Mouse (Mus musculus) hindbrain, embryonic 11.5 days (tissue): ENCODE data around the gene Fgfr2. TPM values are rescaled to one million over a fixed set of nuclear protein-coding genes. Genes with fewer than 3 reads are reported as not detected.
"Not testable (repeated sequence)": the region's sequence is repeated elsewhere in the genome, so short reads cannot be mapped to it uniquely, and the experiment has no call there.

ENCODE experiments used
- ATAC-seq: fragments of 200-750 bp; cut with Nextera tagmentation; 2 replicates; pipeline ENCODE4 v1.8.0; 2017; ENCODE audit warnings: mild to moderate bottlenecking, moderate TSS enrichment, moderate library complexity; ENCODE audit not compliant: low FRiP score
- DNase-seq: peaks from one replicate; pipeline ENCODE4 v3.0.0-alpha.2; 2015; ENCODE audit warnings: low spot score
- H3K27ac ChIP-seq: fragments of 300-500 bp; sonication (generic); 2 replicates; pipeline ENCODE4 v1.5.1; 2014; ENCODE audit warnings: mild to moderate bottlenecking, low read depth, low read length
- H3K27me3 ChIP-seq: fragments of 300-500 bp; sonication (generic); 2 replicates; pipeline ENCODE4 v1.6.1; 2014; ENCODE audit warnings: mild to moderate bottlenecking, low read length, moderate library complexity, mixed read lengths; ENCODE audit not compliant: control insufficient read depth, insufficient read depth
- H3K36me3 ChIP-seq: fragments of 300-500 bp; sonication (generic); 2 replicates; pipeline ENCODE4 v1.6.1; 2014; ENCODE audit warnings: mild to moderate bottlenecking, low read length, moderate library complexity, mixed read lengths; ENCODE audit not compliant: control insufficient read depth, insufficient read depth
- H3K4me1 ChIP-seq: fragments of 300-500 bp; sonication (generic); replicated peaks from 2 replicates; pipeline ENCODE4 v1.6.1; 2014; ENCODE audit warnings: low read length, mixed read lengths; ENCODE audit not compliant: control insufficient read depth, insufficient read depth
- H3K4me2 ChIP-seq: fragments of 300-500 bp; sonication (generic); replicated peaks from 2 replicates; pipeline ENCODE4 v1.6.1; 2014; ENCODE audit warnings: mild to moderate bottlenecking, low read depth, low read length
- H3K4me3 ChIP-seq: fragments of 300-500 bp; sonication (generic); 2 replicates; pipeline ENCODE4 v1.5.1; 2014; ENCODE audit warnings: low read depth, low read length
- H3K9ac ChIP-seq: fragments of 300-500 bp; sonication (generic); 2 replicates; pipeline ENCODE4 v1.6.1; 2014; ENCODE audit warnings: low read depth, low read length
- H3K9me3 ChIP-seq: fragments of 300-500 bp; sonication (generic); 2 replicates; pipeline ENCODE4 v1.6.1; 2016; ENCODE audit warnings: low read length; ENCODE audit not compliant: control insufficient read depth
- WGBS: fragments of 180-500 bp; shearing (Covaris S2); extraction: QIAGEN DNeasy Blood & Tissue Kit; methylation state at CpG from one replicate; pipeline ENCODE4 v1.1.7; 2014; 5-methylcytosine and 5-hydroxymethylcytosine counted together
- polyA plus RNA-seq: library from polyadenylated mRNA; unstranded; fragments of >200 nt; fragmentation: Nextera tagmentation; extraction: Ambion mirVana; gene quantifications from 2 replicates; pipeline ENCODE4 v1.2.1, GENCODE M21; 2014

The Fgfr2 gene
- polyA plus RNA-seq, 1 experiment from 2014 or later, result 71.3 TPM

- not testable (repeated sequence) for H3K9me3 ChIP-seq, H3K4me1 ChIP-seq, H3K4me3 ChIP-seq, ATAC-seq, H3K27me3 ChIP-seq, H3K27ac ChIP-seq, H3K9ac ChIP-seq, H3K36me3 ChIP-seq, H3K4me2 ChIP-seq, DNase-seq
- 82% methylated on average over 9 of the region's 9 CpGs for WGBS
Measured at GRCm38 (mm10) chr7:131057918-131058317, 2065.2 kb downstream of the Fgfr2 start.

GRCm38 (mm10) chr7:131054808-131055370 is 2068.3 kb downstream of the Fgfr2 start:
- ATAC-seq, result no peak
- no peaks in the 10 kb centered on the region for H3K36me3 ChIP-seq
- no peaks in the 10 kb centered on the region for H3K4me1 ChIP-seq
- H3K4me2 ChIP-seq, result no peak overlapping the region
- no peak overlapping the region for H3K9ac ChIP-seq
- H3K27ac ChIP-seq, result no peak overlapping the region
- peak; percentile 40 for DNase-seq
- H3K9me3 ChIP-seq, result no peaks in the 10 kb centered on the region
- no peak overlapping the region for H3K4me3 ChIP-seq
- no peaks in the 10 kb centered on the region for H3K27me3 ChIP-seq

DNA sequence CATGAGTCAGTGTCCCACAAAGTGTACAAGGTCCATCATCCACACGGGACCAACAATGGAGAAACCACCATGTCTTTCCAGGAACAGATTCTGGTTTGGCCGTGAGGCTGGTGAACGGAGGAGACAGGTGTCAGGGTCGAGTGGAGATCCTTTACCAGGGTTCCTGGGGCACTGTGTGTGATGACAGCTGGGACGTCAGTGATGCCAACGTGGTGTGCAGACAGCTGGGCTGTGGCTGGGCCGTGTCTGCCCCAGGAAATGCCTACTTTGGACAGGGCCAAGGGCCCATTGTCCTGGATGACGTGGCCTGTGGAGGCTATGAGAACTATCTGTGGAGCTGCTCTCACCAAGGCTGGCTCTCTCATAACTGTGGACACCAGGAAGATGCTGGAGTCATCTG is 2073.3 kb downstream of the Fgfr2 start:
- H3K9me3 ChIP-seq, H3K4me3 ChIP-seq, H3K27ac ChIP-seq, H3K4me1 ChIP-seq, H3K9ac ChIP-seq, H3K4me2 ChIP-seq, ATAC-seq, DNase-seq, H3K36me3 ChIP-seq, H3K27me3 ChIP-seq: not testable (repeated sequence)
- WGBS, result 86% methylated on average over 8 of the region's 8 CpGs

DNA sequence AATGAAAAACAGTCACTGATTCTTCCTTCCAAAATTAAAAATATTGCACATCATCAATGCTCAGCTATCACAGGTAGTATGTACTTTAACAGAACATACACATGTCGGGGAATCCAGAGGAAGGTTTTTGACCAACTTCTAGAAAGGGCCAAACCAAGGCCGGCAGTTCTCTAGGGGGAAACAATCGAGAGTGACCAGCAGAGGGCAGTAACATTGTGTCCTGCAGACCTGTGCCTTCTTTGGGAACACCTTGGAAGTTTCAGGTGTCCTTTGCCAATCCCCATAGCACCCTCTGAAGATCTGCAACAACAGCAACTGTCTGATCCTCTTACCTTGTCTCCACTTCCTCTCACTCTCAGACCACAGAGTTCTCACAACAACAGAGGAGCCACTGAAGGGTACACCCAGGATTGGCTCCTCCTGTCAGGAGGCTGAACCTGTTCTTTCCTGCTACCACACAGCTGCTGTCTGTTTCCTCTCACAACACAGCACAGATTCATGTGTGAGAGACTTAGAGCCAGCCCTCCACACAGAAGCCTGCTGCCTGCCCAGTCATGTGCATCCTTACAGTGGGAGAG is 2077.8 kb downstream of the Fgfr2 start:
- H3K9ac ChIP-seq, H3K4me3 ChIP-seq, H3K36me3 ChIP-seq, ATAC-seq, H3K4me2 ChIP-seq, H3K4me1 ChIP-seq, H3K27me3 ChIP-seq, H3K9me3 ChIP-seq, H3K27ac ChIP-seq: not testable (repeated sequence)
- WGBS, result 42% methylated on average over 3 of the region's 3 CpGs
- peak; percentile 13 for DNase-seq

- ATAC-seq, result no peak
- no peak overlapping the region for H3K4me3 ChIP-seq
- WGBS, result 84% methylated on average over 1 of the region's 1 CpGs
Measured at GRCm38 (mm10) chr7:131042657-131043056, 2080.5 kb downstream of the Fgfr2 start.

GRCm38 (mm10) chr7:131040760-131041159 is 2082.4 kb downstream of the Fgfr2 start:
- not testable (repeated sequence) for ATAC-seq, H3K4me1 ChIP-seq, H3K9ac ChIP-seq, H3K4me3 ChIP-seq, H3K36me3 ChIP-seq, H3K9me3 ChIP-seq, H3K27me3 ChIP-seq, H3K27ac ChIP-seq, H3K4me2 ChIP-seq, DNase-seq
- 90% methylated on average over 8 of the region's 8 CpGs for WGBS

More at GRCm38 (mm10) chr7:131042657-131043056, 2080.5 kb downstream of the Fgfr2 start:
- Histone ChIP-seq H3K27me3 (no peaks in the 10 kb centered on the region), H3K27ac (no peak overlapping the region), H3K9me3 (no peaks in the 10 kb centered on the region), H3K36me3 (no peaks in the 10 kb centered on the region), H3K9ac (no peak overlapping the region), H3K4me2 (no peak overlapping the region), H3K4me1 (no peaks in the 10 kb centered on the region)
- DNase-seq, result peak; percentile 3

DNA sequence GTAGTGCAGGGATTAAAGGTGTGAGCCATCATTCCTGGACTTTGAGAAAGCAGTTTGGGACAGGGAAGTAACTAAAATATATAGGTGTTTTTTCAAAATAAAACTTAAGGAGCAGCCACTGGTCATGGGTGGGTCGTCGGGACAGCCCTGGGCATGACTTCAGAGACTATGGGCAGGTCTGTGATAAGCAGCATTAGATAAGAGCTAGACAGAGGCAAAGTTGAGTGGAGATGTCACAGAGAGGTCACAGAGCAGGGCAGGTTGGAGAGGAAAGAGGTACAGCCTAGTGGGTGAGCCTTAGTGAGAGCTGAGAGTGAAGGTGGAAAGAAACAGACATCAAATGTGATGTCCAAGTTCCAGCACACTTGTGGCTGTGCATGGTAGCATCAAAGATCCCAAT is 2086.1 kb downstream of the Fgfr2 start:
- no peaks in the 10 kb centered on the region for H3K4me1 ChIP-seq
- ATAC-seq (no peak), DNase-seq (no peak)
- H3K4me2 ChIP-seq, result no peak overlapping the region
- no peaks in the 10 kb centered on the region for H3K27me3 ChIP-seq
- WGBS, result 95% methylated on average over 2 of the region's 2 CpGs
- no peak overlapping the region for H3K4me3 ChIP-seq
- no peak overlapping the region for H3K9ac ChIP-seq
- H3K9me3 ChIP-seq, result no peaks in the 10 kb centered on the region
- no peak overlapping the region for H3K27ac ChIP-seq
- no peaks in the 10 kb centered on the region for H3K36me3 ChIP-seq

DNA sequence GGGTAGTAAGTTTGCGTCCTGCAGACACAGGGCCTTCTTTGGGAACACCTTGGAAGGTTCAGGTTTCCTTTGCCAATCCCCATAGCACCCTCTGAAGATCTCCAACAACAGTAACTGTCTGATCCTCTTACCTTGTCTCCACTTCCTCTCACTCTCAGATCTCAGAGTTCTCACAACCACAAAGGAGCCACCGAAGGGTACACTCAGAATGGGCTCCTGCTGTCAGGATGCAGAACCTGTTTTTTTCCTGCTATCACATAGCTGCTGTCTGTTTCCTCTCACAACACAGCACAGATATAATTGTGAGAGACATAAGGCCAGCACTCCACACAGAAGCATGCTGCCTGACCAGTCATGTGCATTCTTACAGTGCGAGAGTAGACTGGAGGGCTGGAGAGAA is 2086.8 kb downstream of the Fgfr2 start:
- no peak overlapping the region for H3K27ac ChIP-seq
- H3K27me3 ChIP-seq, result no peaks in the 10 kb centered on the region
- H3K4me1 ChIP-seq, result no peaks in the 10 kb centered on the region
- H3K4me3 ChIP-seq, result no peak overlapping the region
- H3K4me2 ChIP-seq, result no peak overlapping the region
- H3K9ac ChIP-seq, result no peak overlapping the region
- no peaks in the 10 kb centered on the region for H3K36me3 ChIP-seq
- no peak for DNase-seq
- ATAC-seq, result no peak
- H3K9me3 ChIP-seq, result no peaks in the 10 kb centered on the region
- WGBS, result 94% methylated on average over 3 of the region's 3 CpGs

DNA sequence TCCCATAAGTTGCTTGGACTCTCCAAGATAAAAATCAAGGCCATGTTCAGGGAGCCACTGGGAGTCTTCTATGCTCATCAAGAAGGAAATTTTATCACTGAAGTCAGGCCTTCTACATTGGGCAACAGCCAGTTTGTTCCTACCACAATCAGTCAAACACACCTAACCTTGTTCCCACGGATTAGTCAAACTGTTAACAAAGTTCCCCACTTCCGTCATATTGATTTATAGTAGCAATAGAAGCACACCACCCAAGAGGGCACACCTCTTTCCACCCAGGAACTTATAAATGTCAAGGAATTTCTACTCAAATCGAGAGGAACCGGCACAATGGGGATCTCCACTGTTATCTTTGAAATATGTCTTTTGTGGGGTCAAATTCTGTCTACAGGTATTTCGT is 2091.4 kb downstream of the Fgfr2 start, which contains the start of gene Dmbt1:
Gene Dmbt1, plus strand, starts transcription at position 299 of the 400 bp plus-strand sequence.
- Histone ChIP-seq H3K4me1 (no peaks in the 10 kb centered on the region), H3K36me3 (no peaks in the 10 kb centered on the region), H3K27me3 (no peaks in the 10 kb centered on the region), H3K27ac (no peak within 1 kb of the TSS), H3K4me3 (no peak within 1 kb of the TSS), H3K9ac (no peak within 1 kb of the TSS), H3K4me2 (no peak within 1 kb of the TSS), H3K9me3 (no peaks in the 10 kb centered on the region)
- WGBS, result 89% methylated on average over 5 of the region's 5 CpGs
- ATAC-seq, result no peak
- DNase-seq, result no peak
